Mouse (Mus musculus): ENCODE results near the gene Abcd2. TPM values are rescaled to one million over a fixed set of nuclear protein-coding genes. Genes with fewer than 3 reads are reported as not detected.

Gene Abcd2
- total and polyA plus RNA-seq, 3 experiments = 2.3 to 4.8 (median 3.9) TPM

GRCm38 (mm10) chr15:91103305-91103704 is 88.3 kb downstream of the Abcd2 start:
- no peak for DNase-seq
- Histone ChIP-seq H3K79me2 (replicated peaks; ENCODE audit: control insufficient read depth, insufficient read depth, low read length) (no peaks in the 10 kb centered on the region), H3K27ac (no peak overlapping the region), H3K4me1 (ENCODE audit: control insufficient read depth, insufficient read depth, low read length) (no peaks in the 10 kb centered on the region), H3K4me3 (no peak overlapping the region), H3K9ac (ENCODE audit: low read depth, low read length) (no peak overlapping the region), H3K27me3 (ENCODE audit: control insufficient read depth, insufficient read depth, low read length) (no peaks in the 10 kb centered on the region), H3K36me3 (ENCODE audit: control insufficient read depth, insufficient read depth, low read length) (no peaks in the 10 kb centered on the region)
- intact Hi-C loops (cut with DNase I) = no loop called here
- 87% methylated on average over 8 of the region's 8 CpGs for WGBS
- TF ChIP-seq POLR2A (IDR thresholded peaks at IDR 0.05; ENCODE audit: insufficient read depth, low read depth, low read length) (no peak), CTCF (IDR thresholded peaks at IDR 0.05) (no peak), EP300 (IDR thresholded peaks at IDR 0.05; ENCODE audit: insufficient read depth, low read depth, low read length) (no peak)

- H3K79me2 ChIP-seq (replicated peaks; ENCODE audit: control insufficient read depth, insufficient read depth, low read length) = no peaks in the 10 kb centered on the region
- H3K9ac ChIP-seq (ENCODE audit: low read depth, low read length) = no peak overlapping the region
- DNase-seq = no peak
- no peaks in the 10 kb centered on the region for H3K4me1 ChIP-seq (ENCODE audit: control insufficient read depth, insufficient read depth, low read length)
- no peak overlapping the region for H3K4me3 ChIP-seq
- H3K27ac ChIP-seq = no peak overlapping the region
- TF ChIP-seq EP300 (IDR thresholded peaks at IDR 0.05; ENCODE audit: insufficient read depth, low read depth, low read length) (no peak), POLR2A (IDR thresholded peaks at IDR 0.05; ENCODE audit: insufficient read depth, low read depth, low read length) (no peak), CTCF (IDR thresholded peaks at IDR 0.05) (no peak)
- no peaks in the 10 kb centered on the region for H3K27me3 ChIP-seq (ENCODE audit: control insufficient read depth, insufficient read depth, low read length)
- H3K36me3 ChIP-seq (ENCODE audit: control insufficient read depth, insufficient read depth, low read length) = no peaks in the 10 kb centered on the region
- intact Hi-C loops (cut with DNase I) = no loop called here
- WGBS = 84% methylated on average over 6 of the region's 6 CpGs
These were observed 95.0 kb downstream of the Abcd2 start for GRCm38 (mm10) chr15:91096606-91097005.

Other genes starting within 250 kb of the Abcd2 start
- 10 to 100 TPM; 18.1 to 18.9 TPM for gene Kif21a, start 141.9 kb downstream of the Abcd2 start, total RNA-seq (2021)
- gene Kif21a, start 141.9 kb downstream of the Abcd2 start, polyA plus RNA-seq (2012; rRNA removed) = 3.7 and 13.3 TPM in 2 replicates
- gene CN725425, start 7.7 kb upstream of the Abcd2 start, total RNA-seq (2021) = 1 to 10 TPM in 1 of 2 experiments, under 1 TPM in 1; 0.82 to 1.0 TPM
- gene CN725425, start 7.7 kb upstream of the Abcd2 start, polyA plus RNA-seq (2012; rRNA removed) = 0.39 and 0.79 TPM in 2 replicates

All from heart, adult 2 months (tissue).